Mouse (Mus musculus): ENCODE results near the gene Rbfox3. TPM values are rescaled to one million over a fixed set of nuclear protein-coding genes. Genes with fewer than 3 reads are reported as not detected.

Rbfox3 gene
- polyA plus RNA-seq, 1 experiment from 2014 or later, result 55.2 TPM

- H3K9me3 ChIP-seq, result no peaks in the 10 kb centered on the region
These were observed 399.0 kb downstream of the Rbfox3 start for GRCm38 (mm10) chr11:118512257-118512910.

GRCm38 (mm10) chr11:118511851-118512250, 399.5 kb downstream of the Rbfox3 start:
- 44% methylated on average over 6 of the region's 6 CpGs for WGBS
- Histone ChIP-seq H3K4me2 (peak overlapping the region; percentile 25), H3K27me3 (peaks cover 7% of the 10 kb centered on the region; the same call in 1 of the 2 replicates), H3K9ac (peak overlapping the region; percentile 55), H3K4me3 (no peak overlapping the region), H3K9me3 (no peaks in the 10 kb centered on the region), H3K36me3 (no peaks in the 10 kb centered on the region), H3K27ac (peak overlapping the region; percentile 86), H3K4me1 (replicated peaks) (peaks cover 66% of the 10 kb centered on the region)
- peak; percentile 45 for ATAC-seq (ENCODE audit: low FRiP score)

More at GRCm38 (mm10) chr11:118512257-118512910, 399.0 kb downstream of the Rbfox3 start:
- H3K27ac ChIP-seq, result peak overlapping the region; percentile 86
- H3K4me2 ChIP-seq, result peak overlapping the region; percentile 25
- H3K4me1 ChIP-seq (replicated peaks), result peaks cover 69% of the 10 kb centered on the region
- 35% methylated on average over 15 of the region's 15 CpGs for WGBS
- peak overlapping the region; percentile 55 for H3K9ac ChIP-seq
- H3K4me3 ChIP-seq, result no peak overlapping the region
- H3K36me3 ChIP-seq, result no peaks in the 10 kb centered on the region
- H3K27me3 ChIP-seq, result peaks cover 6% of the 10 kb centered on the region; the same call in 1 of the 2 replicates
- peak; percentile 65 for ATAC-seq (ENCODE audit: low FRiP score)

- peaks cover 42% of the 10 kb centered on the region for H3K4me1 ChIP-seq (replicated peaks)
- peaks cover 11% of the 10 kb centered on the region for H3K36me3 ChIP-seq
- H3K9ac ChIP-seq, result 0 out of 2 replicates have a peak overlapping the region, but pooled peaks have one; percentile 29
- no peaks in the 10 kb centered on the region for H3K9me3 ChIP-seq
- H3K27ac ChIP-seq, result peak overlapping the region; percentile 35; the same call in 1 of the 2 replicates
- H3K4me3 ChIP-seq, result no peak overlapping the region
- no peak for ATAC-seq (ENCODE audit: low FRiP score)
- 77% methylated on average over 7 of the region's 7 CpGs for WGBS
- no peak overlapping the region for H3K4me2 ChIP-seq
- peaks cover 32% of the 10 kb centered on the region for H3K27me3 ChIP-seq
These were observed 403.1 kb downstream of the Rbfox3 start for GRCm38 (mm10) chr11:118508341-118508740.

- Histone ChIP-seq H3K4me2 (no peak overlapping the region), H3K4me3 (no peak overlapping the region), H3K9ac (no peak overlapping the region), H3K27ac (no peak overlapping the region; the same call in 1 of the 2 replicates), H3K27me3 (peaks cover 36% of the 10 kb centered on the region), H3K36me3 (peaks cover 15% of the 10 kb centered on the region), H3K9me3 (no peaks in the 10 kb centered on the region), H3K4me1 (replicated peaks) (peaks cover 42% of the 10 kb centered on the region)
- WGBS, result 40% methylated on average over 5 of the region's 5 CpGs
- peak; percentile 3; the same call in 1 of the 2 replicates for ATAC-seq (ENCODE audit: low FRiP score)
These were observed 403.5 kb downstream of the Rbfox3 start for GRCm38 (mm10) chr11:118507904-118508303.

GRCm38 (mm10) chr11:118507095-118507494, 404.3 kb downstream of the Rbfox3 start:
- H3K9ac ChIP-seq, result no peak overlapping the region
- H3K36me3 ChIP-seq, result peaks cover 21% of the 10 kb centered on the region
- peaks cover 33% of the 10 kb centered on the region for H3K4me1 ChIP-seq (replicated peaks)
- H3K27ac ChIP-seq, result no peak overlapping the region
- H3K4me3 ChIP-seq, result no peak overlapping the region
- peaks cover 40% of the 10 kb centered on the region for H3K27me3 ChIP-seq
- H3K4me2 ChIP-seq, result no peak overlapping the region
- ATAC-seq (ENCODE audit: low FRiP score), result no peak
- no peaks in the 10 kb centered on the region for H3K9me3 ChIP-seq
- WGBS, result 93% methylated on average over 6 of the region's 6 CpGs

GRCm38 (mm10) chr11:118504180-118504454, 407.3 kb downstream of the Rbfox3 start:
- peaks cover 37% of the 10 kb centered on the region for H3K27me3 ChIP-seq
- H3K27ac ChIP-seq, result no peak overlapping the region
- no peak overlapping the region for H3K9ac ChIP-seq
- no peak for ATAC-seq (ENCODE audit: low FRiP score)
- no peaks in the 10 kb centered on the region for H3K9me3 ChIP-seq
- no peak overlapping the region for H3K4me2 ChIP-seq
- no peak overlapping the region for H3K4me3 ChIP-seq
- peaks cover 25% of the 10 kb centered on the region for H3K4me1 ChIP-seq (replicated peaks)
- WGBS, result 64% methylated on average over 5 of the region's 5 CpGs
- peaks cover 37% of the 10 kb centered on the region for H3K36me3 ChIP-seq

GRCm38 (mm10) chr11:118503418-118504179, 407.8 kb downstream of the Rbfox3 start:
- Histone ChIP-seq H3K9me3 (no peaks in the 10 kb centered on the region), H3K27ac (0 out of 2 replicates have a peak overlapping the region, but pooled peaks have one; percentile 4), H3K4me3 (no peak overlapping the region), H3K36me3 (peaks cover 37% of the 10 kb centered on the region), H3K4me1 (replicated peaks) (peaks cover 22% of the 10 kb centered on the region), H3K27me3 (peaks cover 37% of the 10 kb centered on the region), H3K4me2 (no peak overlapping the region), H3K9ac (no peak overlapping the region)
- WGBS, result 30% methylated on average over 34 of the region's 34 CpGs
- no peak for ATAC-seq (ENCODE audit: low FRiP score)

GRCm38 (mm10) chr11:118502990-118503389, 408.4 kb downstream of the Rbfox3 start:
- no peak overlapping the region for H3K4me3 ChIP-seq
- 58% methylated on average over 6 of the region's 6 CpGs for WGBS

GRCm38 (mm10) chr11:118496066-118496689, 415.2 kb downstream of the Rbfox3 start:
- ATAC-seq (ENCODE audit: low FRiP score), result no peak
- H3K27me3 ChIP-seq, result no peaks in the 10 kb centered on the region

More at GRCm38 (mm10) chr11:118502990-118503389, 408.4 kb downstream of the Rbfox3 start:
- Histone ChIP-seq H3K27me3 (peaks cover 37% of the 10 kb centered on the region), H3K9ac (no peak overlapping the region), H3K27ac (no peak overlapping the region), H3K9me3 (no peaks in the 10 kb centered on the region), H3K36me3 (peaks cover 37% of the 10 kb centered on the region), H3K4me2 (no peak overlapping the region), H3K4me1 (replicated peaks) (peaks cover 16% of the 10 kb centered on the region)
- no peak for ATAC-seq (ENCODE audit: low FRiP score)

GRCm38 (mm10) chr11:118495065-118495464, 416.3 kb downstream of the Rbfox3 start:
- Histone ChIP-seq H3K4me2 (no peak overlapping the region), H3K27ac (no peak overlapping the region), H3K36me3 (peaks cover 7% of the 10 kb centered on the region), H3K9ac (0 out of 2 replicates have a peak overlapping the region, but pooled peaks have one; percentile 8), H3K4me1 (replicated peaks) (peaks cover 50% of the 10 kb centered on the region), H3K27me3 (no peaks in the 10 kb centered on the region), H3K9me3 (no peaks in the 10 kb centered on the region), H3K4me3 (no peak overlapping the region)
- ATAC-seq (ENCODE audit: low FRiP score), result no peak
- 47% methylated on average over 5 of the region's 5 CpGs for WGBS

More at GRCm38 (mm10) chr11:118496066-118496689, 415.2 kb downstream of the Rbfox3 start:
- H3K27ac ChIP-seq, result no peak overlapping the region
- H3K4me3 ChIP-seq, result no peak overlapping the region
- H3K36me3 ChIP-seq, result peaks cover 14% of the 10 kb centered on the region
- no peaks in the 10 kb centered on the region for H3K9me3 ChIP-seq
- H3K9ac ChIP-seq, result peak overlapping the region; percentile 39
- WGBS, result 50% methylated on average over 20 of the region's 20 CpGs
- no peak overlapping the region for H3K4me2 ChIP-seq
- H3K4me1 ChIP-seq (replicated peaks), result peaks cover 40% of the 10 kb centered on the region

GRCm38 (mm10) chr11:118494001-118494737, 417.2 kb downstream of the Rbfox3 start:
- no peak for ATAC-seq (ENCODE audit: low FRiP score)

More at GRCm38 (mm10) chr11:118494001-118494737, 417.2 kb downstream of the Rbfox3 start:
- Histone ChIP-seq H3K27ac (peak overlapping the region; percentile 72; the same call in 1 of the 2 replicates), H3K4me1 (replicated peaks) (peaks cover 59% of the 10 kb centered on the region), H3K4me2 (no peak overlapping the region), H3K9me3 (no peaks in the 10 kb centered on the region), H3K27me3 (no peaks in the 10 kb centered on the region), H3K4me3 (no peak overlapping the region), H3K36me3 (peaks cover 4% of the 10 kb centered on the region), H3K9ac (no peak overlapping the region)
- WGBS, result 90% methylated on average over 12 of the region's 12 CpGs
